Mouse (Mus musculus) neural tube, embryonic 15.5 days (tissue): ENCODE results near the gene Mindy4. TPM values are rescaled to one million over a fixed set of nuclear protein-coding genes. Genes with fewer than 3 reads are reported as not detected.

Experiments
- ATAC-seq: fragments of 200-750 bp; cut with Nextera tagmentation; 2 replicates; pipeline ENCODE4 v1.8.0; 2017; ENCODE audit warnings: mild to moderate bottlenecking, moderate TSS enrichment, moderate library complexity; ENCODE audit not compliant: low FRiP score
- H3K27ac ChIP-seq: fragments of 300-500 bp; sonication (generic); replicated peaks from 2 replicates; pipeline ENCODE4 v1.5.1; 2015; ENCODE audit warnings: mild to moderate bottlenecking, inconsistent platforms
- H3K27me3 ChIP-seq: fragments of 300-500 bp; sonication (generic); replicated peaks from 2 replicates; pipeline ENCODE4 v1.6.1; 2015; ENCODE audit warnings: inconsistent platforms
- H3K36me3 ChIP-seq: fragments of 300-500 bp; sonication (generic); 2 replicates; pipeline ENCODE4 v1.6.1; 2015; ENCODE audit warnings: inconsistent platforms
- H3K4me1 ChIP-seq: fragments of 300-500 bp; sonication (generic); 2 replicates; pipeline ENCODE4 v1.6.1; 2015; ENCODE audit warnings: inconsistent platforms
- H3K4me2 ChIP-seq: fragments of 300-500 bp; sonication (generic); 2 replicates; pipeline ENCODE4 v1.6.1; 2015; ENCODE audit warnings: inconsistent platforms, mild to moderate bottlenecking, moderate library complexity
- H3K4me3 ChIP-seq: fragments of 300-500 bp; sonication (generic); replicated peaks from 2 replicates; pipeline ENCODE4 v1.5.1; 2015; ENCODE audit warnings: mild to moderate bottlenecking, inconsistent platforms
- H3K9ac ChIP-seq: fragments of 300-500 bp; sonication (generic); replicated peaks from 2 replicates; pipeline ENCODE4 v1.6.1; 2015; ENCODE audit warnings: mild to moderate bottlenecking, inconsistent platforms
- H3K9me3 ChIP-seq: fragments of 300-500 bp; sonication (generic); replicated peaks from 2 replicates; pipeline ENCODE4 v1.6.1; 2016; ENCODE audit warnings: inconsistent platforms
- WGBS: fragments of 180-500 bp; shearing (Covaris S2); methylation state at CpG from one replicate; pipeline ENCODE4 v1.1.7; 2015; ENCODE audit warnings: mixed read lengths; 5-methylcytosine and 5-hydroxymethylcytosine counted together
- microRNA-seq: library from miRNA; unstranded; fragments of <30 nt; microRNA quantifications from one replicate; pipeline ENCODE4, GENCODE M21; 2017
- polyA plus RNA-seq: library from polyadenylated mRNA; unstranded; fragments of >200 nt; fragmentation: Nextera tagmentation; extraction: Ambion mirVana; gene quantifications from 2 replicates; pipeline ENCODE4 v1.2.1, GENCODE M21; 2015

Gene Mindy4
- polyA plus RNA-seq, 1 experiment from 2014 or later, result 10.3 TPM

DNA sequence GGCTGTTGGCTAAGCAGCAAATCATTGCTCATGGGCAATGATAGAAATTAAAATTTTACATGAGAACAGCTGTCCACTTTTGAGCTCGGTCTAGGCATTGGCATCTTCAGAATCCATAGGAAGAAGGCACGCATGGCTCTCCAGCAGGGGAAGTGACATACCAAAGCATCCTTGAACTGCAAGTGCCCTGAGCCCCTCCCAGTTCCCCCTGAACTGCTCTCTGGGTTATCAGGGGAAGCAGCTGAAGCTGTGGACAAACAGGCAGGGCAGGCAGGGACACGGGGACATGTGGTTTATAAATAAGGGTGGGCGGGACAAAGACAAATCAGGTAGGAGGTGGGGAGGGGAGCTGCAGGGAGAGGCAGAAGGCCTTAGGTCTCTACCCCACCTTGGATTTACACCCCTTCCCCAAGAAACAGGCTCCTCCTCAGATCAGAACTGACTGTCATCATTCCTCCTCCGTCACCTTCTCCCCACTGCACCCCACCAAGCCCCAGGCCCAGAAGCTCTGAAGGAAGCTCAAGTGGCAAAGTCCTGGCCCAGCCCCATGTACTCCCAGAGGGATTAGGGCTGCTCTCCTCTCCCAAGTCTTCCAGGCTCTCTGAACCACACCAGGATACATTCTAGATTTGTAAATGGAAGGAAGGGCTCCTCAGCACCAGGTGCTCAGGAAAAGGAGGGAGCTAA, 153.0 kb downstream of the Mindy4 start:
- no peak for ATAC-seq
- WGBS, result 73% methylated on average over 5 of the region's 5 CpGs
- Histone ChIP-seq H3K9ac (no peak overlapping the region), H3K36me3 (no peaks in the 10 kb centered on the region), H3K27ac (no peak overlapping the region), H3K27me3 (no peaks in the 10 kb centered on the region), H3K9me3 (no peaks in the 10 kb centered on the region), H3K4me1 (no peaks in the 10 kb centered on the region), H3K4me2 (no peak overlapping the region), H3K4me3 (no peak overlapping the region)

DNA sequence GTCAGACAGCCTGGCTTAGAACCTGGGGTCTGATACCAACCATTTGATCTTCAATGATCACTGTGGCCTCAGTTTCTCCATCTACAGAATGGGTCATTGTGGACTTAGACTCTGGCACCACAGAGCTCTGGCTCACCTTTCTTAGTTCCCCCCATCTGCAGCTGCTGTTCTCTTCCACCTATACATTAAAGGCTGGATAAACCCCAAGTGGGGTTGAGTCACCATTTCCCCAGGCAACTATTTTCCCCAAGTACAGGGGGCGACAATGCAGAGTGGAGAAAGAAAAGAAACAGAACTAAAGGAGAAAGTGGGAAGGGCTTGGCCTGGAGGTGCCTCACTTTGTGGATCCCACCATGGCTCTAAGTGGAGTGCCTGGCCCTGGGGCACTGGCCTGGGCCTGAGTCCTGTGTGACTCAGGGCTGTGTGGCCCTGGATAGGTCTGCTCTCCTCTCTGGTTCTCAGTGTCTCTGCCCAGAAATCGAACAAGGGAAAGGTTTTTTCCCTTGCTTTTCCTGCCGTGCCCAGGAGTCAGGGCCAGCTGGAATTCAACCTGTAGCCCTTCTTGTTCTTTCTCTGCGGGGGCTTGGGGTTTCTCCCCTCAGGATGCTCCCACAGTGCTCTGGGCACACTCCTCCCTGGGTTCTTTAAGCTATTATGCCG, 153.9 kb downstream of the Mindy4 start:
- 67% methylated on average over 5 of the region's 5 CpGs for WGBS

DNA sequence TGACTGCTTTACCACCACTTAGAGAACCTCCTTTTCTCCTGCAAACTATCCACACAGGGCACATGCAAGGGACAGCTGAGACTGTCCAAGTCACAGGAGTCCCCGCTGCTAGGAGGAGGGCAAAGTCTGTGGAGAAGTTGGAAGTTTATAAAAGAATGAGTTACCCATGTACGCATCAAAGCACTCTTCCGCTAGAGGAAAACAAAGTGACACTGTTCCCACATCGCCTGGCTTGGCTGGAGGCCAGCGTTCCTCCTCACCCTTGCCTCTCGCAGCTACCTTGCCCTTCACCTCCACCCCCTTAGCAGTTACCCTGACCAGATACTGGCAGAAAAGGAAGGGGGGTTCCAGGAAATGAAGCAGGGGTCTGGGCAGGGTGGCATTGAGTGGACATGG, 154.5 kb downstream of the Mindy4 start:
- no peaks in the 10 kb centered on the region for H3K4me1 ChIP-seq
- WGBS, result 36% methylated on average over 6 of the region's 6 CpGs
- H3K36me3 ChIP-seq, result no peaks in the 10 kb centered on the region
- H3K9ac ChIP-seq, result no peak overlapping the region
- H3K9me3 ChIP-seq, result no peaks in the 10 kb centered on the region
- no peaks in the 10 kb centered on the region for H3K27me3 ChIP-seq
- no peak for ATAC-seq
- no peak overlapping the region for H3K4me3 ChIP-seq
- H3K27ac ChIP-seq, result no peak overlapping the region
- H3K4me2 ChIP-seq, result no peak overlapping the region

More for the DNA sequence above, 153.9 kb downstream of the Mindy4 start:
- no peak overlapping the region for H3K4me2 ChIP-seq
- no peaks in the 10 kb centered on the region for H3K4me1 ChIP-seq
- H3K9me3 ChIP-seq, result no peaks in the 10 kb centered on the region
- ATAC-seq, result no peak
- no peaks in the 10 kb centered on the region for H3K36me3 ChIP-seq
- no peaks in the 10 kb centered on the region for H3K27me3 ChIP-seq
- no peak overlapping the region for H3K4me3 ChIP-seq
- no peak overlapping the region for H3K9ac ChIP-seq
- no peak overlapping the region for H3K27ac ChIP-seq

GRCm38 (mm10) chr6:55358731-55359143, 155.6 kb downstream of the Mindy4 start:
- H3K4me3 ChIP-seq, result no peak overlapping the region
- no peaks in the 10 kb centered on the region for H3K9me3 ChIP-seq
- ATAC-seq, result no peak
- no peak overlapping the region for H3K4me2 ChIP-seq
- no peaks in the 10 kb centered on the region for H3K27me3 ChIP-seq
- H3K4me1 ChIP-seq, result no peaks in the 10 kb centered on the region
- no peak overlapping the region for H3K9ac ChIP-seq
- 38% methylated on average over 2 of the region's 2 CpGs for WGBS
- no peaks in the 10 kb centered on the region for H3K36me3 ChIP-seq
- no peak overlapping the region for H3K27ac ChIP-seq

- Histone ChIP-seq H3K4me3 (no peak overlapping the region), H3K9me3 (no peaks in the 10 kb centered on the region), H3K36me3 (no peaks in the 10 kb centered on the region), H3K9ac (no peak overlapping the region), H3K27ac (no peak overlapping the region), H3K27me3 (no peaks in the 10 kb centered on the region), H3K4me2 (no peak overlapping the region), H3K4me1 (no peaks in the 10 kb centered on the region)
- WGBS, result 96% methylated on average over 1 of the region's 1 CpGs
- no peak for ATAC-seq
Measured at GRCm38 (mm10) chr6:55362663-55363062, 159.5 kb downstream of the Mindy4 start.

DNA sequence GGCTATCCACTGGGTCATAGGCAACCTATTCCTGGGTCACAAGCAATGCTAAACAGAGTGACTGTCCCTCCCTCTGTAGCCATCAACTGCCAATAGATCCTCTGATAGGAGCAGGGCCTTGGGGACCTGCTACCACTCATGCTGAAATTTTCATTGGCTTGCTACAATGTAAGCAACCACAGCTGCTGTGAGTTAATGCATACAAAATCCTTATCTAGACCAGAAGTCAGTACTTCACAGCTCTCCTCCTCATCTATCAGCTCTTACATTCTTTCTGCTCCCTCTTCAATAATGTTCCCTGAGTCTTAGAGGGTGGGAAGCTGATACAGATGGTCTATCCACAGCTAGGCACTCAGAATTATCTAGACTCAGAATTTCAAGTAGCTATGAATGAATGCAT, 163.9 kb downstream of the Mindy4 start:
- no peaks in the 10 kb centered on the region for H3K9me3 ChIP-seq
- H3K36me3 ChIP-seq, result no peaks in the 10 kb centered on the region
- H3K27me3 ChIP-seq, result no peaks in the 10 kb centered on the region
- H3K27ac ChIP-seq, result no peak overlapping the region
- H3K4me2 ChIP-seq, result no peak overlapping the region
- no peak overlapping the region for H3K9ac ChIP-seq
- no peak overlapping the region for H3K4me3 ChIP-seq
- no peak for ATAC-seq
- H3K4me1 ChIP-seq, result no peaks in the 10 kb centered on the region

Small RNA genes within 50 kb of the gene (microRNA-seq; reads per million reads assigned to microRNA genes)
- not detected for gene Gm25458

Other genes starting within 250 kb of the Mindy4 start
- 3.6 and 4.5 TPM in 2 replicates for gene Nod1, start 230.8 kb upstream of the Mindy4 start, polyA plus RNA-seq
- gene Ggct, start 210.4 kb upstream of the Mindy4 start, polyA plus RNA-seq, result 17.6 and 18.4 TPM in 2 replicates
- gene Gars, start 165.4 kb upstream of the Mindy4 start, polyA plus RNA-seq, result 190 and 197 TPM in 2 replicates
- gene Crhr2, start 70.4 kb upstream of the Mindy4 start, polyA plus RNA-seq, result 1.3 and 1.5 TPM in 2 replicates
- not detected in 2 replicates for gene Inmt, start 28.3 kb upstream of the Mindy4 start, polyA plus RNA-seq
- gene Aqp1, start 133.0 kb downstream of the Mindy4 start, polyA plus RNA-seq, result 7.4 and 11.5 TPM in 2 replicates
- gene Ghrhr, start 172.9 kb downstream of the Mindy4 start, polyA plus RNA-seq, result not detected in 2 replicates
- 51.1 and 55.5 TPM in 2 replicates for gene Adcyap1r1, start 248.6 kb downstream of the Mindy4 start, polyA plus RNA-seq